Mouse (Mus musculus) midbrain, postnatal 0 days (tissue): ENCODE data around the gene Efnb2. TPM values are rescaled to one million over a fixed set of nuclear protein-coding genes. Genes with fewer than 3 reads are reported as not detected.
A peak's percentile ranks its signal among the peaks of the same experiment; 100 is the strongest.

Experiments
- ATAC-seq: fragments of 200-750 bp; cut with Nextera tagmentation; 2 replicates; pipeline ENCODE4 v1.8.0; 2017; ENCODE audit warnings: moderate number of reproducible peaks, mild to moderate bottlenecking, moderate TSS enrichment, moderate library complexity; ENCODE audit not compliant: low FRiP score
- DNase-seq: peaks from one replicate; pipeline ENCODE4 v3.0.0-alpha.2; 2015; ENCODE audit warnings: low spot score
- H3K27ac ChIP-seq: fragments of 300-500 bp; sonication (generic); 2 replicates; pipeline ENCODE4 v1.5.1; 2014; ENCODE audit warnings: low read depth, mild to moderate bottlenecking, low read length, mixed read lengths
- H3K27me3 ChIP-seq: fragments of 300-500 bp; sonication (generic); 2 replicates; pipeline ENCODE4 v1.6.1; 2014; ENCODE audit warnings: low read length, control low read depth, mixed read lengths; ENCODE audit not compliant: insufficient read depth
- H3K36me3 ChIP-seq: fragments of 300-500 bp; sonication (generic); 2 replicates; pipeline ENCODE4 v1.6.1; 2014; ENCODE audit warnings: low read length, control low read depth, mixed read lengths; ENCODE audit not compliant: insufficient read depth
- H3K4me1 ChIP-seq: fragments of 300-500 bp; sonication (generic); 2 replicates; pipeline ENCODE4 v1.6.1; 2014; ENCODE audit warnings: mild to moderate bottlenecking, control low read depth, antibody characterized with exemption, low read length, mixed read lengths; ENCODE audit not compliant: insufficient read depth
- H3K4me2 ChIP-seq: fragments of 300-500 bp; sonication (generic); 2 replicates; pipeline ENCODE4 v1.6.1; 2014; ENCODE audit warnings: low read depth, mild to moderate bottlenecking, low read length, mixed read lengths; ENCODE audit not compliant: poor library complexity, severe bottlenecking
- H3K4me3 ChIP-seq: fragments of 300-500 bp; sonication (generic); 2 replicates; pipeline ENCODE4 v1.5.1; 2014; ENCODE audit warnings: low read depth, mild to moderate bottlenecking, low read length, moderate library complexity
- H3K9ac ChIP-seq: fragments of 300-500 bp; sonication (generic); replicated peaks from 2 replicates; pipeline ENCODE4 v1.6.1; 2014; ENCODE audit warnings: mild to moderate bottlenecking, low read length, moderate library complexity, mixed read lengths; ENCODE audit not compliant: poor library complexity, severe bottlenecking
- H3K9me3 ChIP-seq: fragments of 300-500 bp; sonication (generic); 2 replicates; pipeline ENCODE4 v1.6.1; 2016; ENCODE audit warnings: low read length, control low read depth
- CTCF ChIP-seq: IDR thresholded peaks from 2 replicates; pipeline ENCODE4 v1.5.1; 2016; ENCODE audit warnings: antibody characterized with exemption, mild to moderate bottlenecking
- WGBS: fragments of 180-500 bp; shearing (Covaris S2); extraction: QIAGEN DNeasy Blood & Tissue Kit; methylation state at CpG from one replicate; pipeline ENCODE4 v1.1.7; 2014; 5-methylcytosine and 5-hydroxymethylcytosine counted together
- polyA plus RNA-seq: library from polyadenylated mRNA; unstranded; fragments of >200 nt; fragmentation: Nextera tagmentation; extraction: Ambion mirVana; gene quantifications from 2 replicates; pipeline ENCODE4 v1.2.1, GENCODE M21; 2015
- total RNA-seq: library from RNA; depleted of rRNA; stranded (reverse); fragments of >200 nt; gene quantifications from 2 replicates; pipeline ENCODE4 v1.2.3, GENCODE M21; 2014

Efnb2 gene
- total and polyA plus RNA-seq, 2 experiments from 2014 or later: 6.8 to 20.7 TPM

- no peak for TF ChIP-seq CTCF
- no peaks in the 10 kb centered on the region for H3K36me3 ChIP-seq
- H3K4me3 ChIP-seq: no peak overlapping the region
- no peaks in the 10 kb centered on the region for H3K9me3 ChIP-seq
- 41% methylated on average over 6 of the region's 6 CpGs for WGBS
- peaks cover 5% of the 10 kb centered on the region; the same call in 1 of the 2 replicates for H3K27me3 ChIP-seq
- DNase-seq (no peak), ATAC-seq (no peak)
- H3K4me2 ChIP-seq: no peak overlapping the region
- H3K9ac ChIP-seq: no peak overlapping the region
- H3K4me1 ChIP-seq: no peaks in the 10 kb centered on the region; the same call in 1 of the 2 replicates
- no peak overlapping the region for H3K27ac ChIP-seq
Observed at GRCm38 (mm10) chr8:8576286-8576685, 84.8 kb downstream of the Efnb2 start.

- H3K4me3 ChIP-seq: no peak overlapping the region
- TF ChIP-seq CTCF: no peak
- no peak overlapping the region for H3K27ac ChIP-seq
- ATAC-seq (peak; percentile 81; the same call in 1 of the 2 replicates), DNase-seq (peak; percentile 77)
- H3K4me2 ChIP-seq: peak overlapping the region; percentile 36
- no peaks in the 10 kb centered on the region for H3K36me3 ChIP-seq
- H3K4me1 ChIP-seq: no peaks in the 10 kb centered on the region; the same call in 1 of the 2 replicates
- whole genome bisulfite sequencing: 21% methylated on average over 19 of the region's 19 CpGs
- peaks cover 5% of the 10 kb centered on the region; the same call in 1 of the 2 replicates for H3K27me3 ChIP-seq
- H3K9ac ChIP-seq: no peak overlapping the region
- no peaks in the 10 kb centered on the region for H3K9me3 ChIP-seq
Observed at GRCm38 (mm10) chr8:8574521-8575499, 86.2 kb downstream of the Efnb2 start.

GRCm38 (mm10) chr8:8572272-8572671 lies 88.8 kb downstream of the Efnb2 start:
- Histone ChIP-seq H3K4me1 (no peaks in the 10 kb centered on the region; the same call in 1 of the 2 replicates), H3K27ac (no peak overlapping the region), H3K4me3 (no peak overlapping the region), H3K27me3 (peaks cover 5% of the 10 kb centered on the region; the same call in 1 of the 2 replicates), H3K9me3 (no peaks in the 10 kb centered on the region), H3K9ac (no peak overlapping the region), H3K36me3 (no peaks in the 10 kb centered on the region), H3K4me2 (no peak overlapping the region)
- DNase-seq: no peak
- TF ChIP-seq CTCF: no peak
- 24% methylated on average over 5 of the region's 5 CpGs for WGBS
- ATAC-seq: no peak

GRCm38 (mm10) chr8:8571625-8572215 lies 89.3 kb downstream of the Efnb2 start:
- H3K4me2 ChIP-seq: no peak overlapping the region
- no peak overlapping the region for H3K27ac ChIP-seq
- no peak for TF ChIP-seq CTCF
- no peak overlapping the region for H3K9ac ChIP-seq
- H3K4me3 ChIP-seq: no peak overlapping the region
- H3K4me1 ChIP-seq: no peaks in the 10 kb centered on the region; the same call in 1 of the 2 replicates
- ATAC-seq (no peak), DNase-seq (no peak)
- 85% methylated on average over 7 of the region's 7 CpGs for WGBS
- peaks cover under 1% of the 10 kb centered on the region; the same call in 1 of the 2 replicates for H3K27me3 ChIP-seq
- no peaks in the 10 kb centered on the region for H3K9me3 ChIP-seq
- H3K36me3 ChIP-seq: no peaks in the 10 kb centered on the region

GRCm38 (mm10) chr8:8569280-8569679 lies 91.8 kb downstream of the Efnb2 start:
- Histone ChIP-seq H3K27me3 (no peaks in the 10 kb centered on the region), H3K4me3 (no peak overlapping the region), H3K4me1 (no peaks in the 10 kb centered on the region), H3K27ac (no peak overlapping the region), H3K36me3 (no peaks in the 10 kb centered on the region), H3K4me2 (no peak overlapping the region), H3K9me3 (no peaks in the 10 kb centered on the region), H3K9ac (no peak overlapping the region)
- DNase-seq (no peak), ATAC-seq (no peak)
- whole genome bisulfite sequencing: 90% methylated on average over 10 of the region's 10 CpGs
- no peak for TF ChIP-seq CTCF
